Mouse (Mus musculus) heart, adult 2 months (tissue): ENCODE results near the gene Snw1. TPM values are rescaled to one million over a fixed set of nuclear protein-coding genes. Genes with fewer than 3 reads are reported as not detected.

Source experiments
- DNase-seq, 2 experiments: peaks; one replicate each; pipeline ENCODE4 v3.0.0; 2021
- H3K27ac ChIP-seq: fragments of 200-600 bp; 2 replicates; pipeline ENCODE4 v1.8.1; 2022
- H3K27me3 ChIP-seq: fragments of 200-500 bp; 2 replicates; pipeline ENCODE4 v1.6.1; 2012; ENCODE audit warnings: mild to moderate bottlenecking, low read length, inconsistent platforms, mixed read lengths; ENCODE audit not compliant: control insufficient read depth, insufficient read depth
- H3K36me3 ChIP-seq: fragments of 200-500 bp; 2 replicates; pipeline ENCODE4 v1.6.1; 2012; ENCODE audit warnings: low read length, inconsistent platforms; ENCODE audit not compliant: control insufficient read depth, insufficient read depth
- H3K4me1 ChIP-seq: fragments of 200-500 bp; 2 replicates; pipeline ENCODE4 v1.6.1; 2011; ENCODE audit warnings: low read length; ENCODE audit not compliant: control insufficient read depth, insufficient read depth
- H3K4me3 ChIP-seq: fragments of 200-600 bp; 2 replicates; pipeline ENCODE4 v1.8.1; 2022
- H3K79me2 ChIP-seq: fragments of 200-500 bp; replicated peaks from 2 replicates; pipeline ENCODE4 v1.6.1; 2012; ENCODE audit warnings: mild to moderate bottlenecking, inconsistent platforms, low read length, moderate library complexity, mixed read lengths; ENCODE audit not compliant: control insufficient read depth, insufficient read depth
- H3K9ac ChIP-seq: fragments of 200-500 bp; 2 replicates; pipeline ENCODE4 v1.6.1; 2012; ENCODE audit warnings: low read depth, mild to moderate bottlenecking, control low read depth, inconsistent platforms, low read length, mixed read lengths
- CTCF ChIP-seq: fragments of 200-600 bp; IDR thresholded peaks from 2 replicates; pipeline ENCODE4 v1.8.1; 2022; ENCODE audit warnings: antibody characterized with exemption, mild to moderate bottlenecking, moderate library complexity
- EP300 ChIP-seq: fragments of 200-500 bp; IDR thresholded peaks from 2 replicates; pipeline ENCODE4 v1.6.1; 2011; ENCODE audit warnings: low read depth, low read length, control low read depth; ENCODE audit not compliant: insufficient read depth
- POLR2A ChIP-seq: fragments of 200-500 bp; IDR thresholded peaks from 2 replicates; pipeline ENCODE4 v1.6.1; 2011; ENCODE audit warnings: mild to moderate bottlenecking, low read depth, low read length, control low read depth; ENCODE audit not compliant: insufficient read depth
- WGBS: fragments of 180-500 bp; shearing (Covaris S2); methylation state at CpG from one replicate; pipeline ENCODE4 v1.1.7; 2018; 5-methylcytosine and 5-hydroxymethylcytosine counted together
- intact Hi-C: fragments of 180-260 bp; cut with DNase I; formaldehyde crosslinking; loops from one replicate; pipeline ENCODE4 v1.15.1; 2025
- polyA plus RNA-seq: library from polyadenylated mRNA; depleted of rRNA; stranded (reverse); fragments of >200 nt; gene quantifications from 2 replicates; pipeline ENCODE4 v1.2.3, GENCODE M21; 2012
- total RNA-seq, 2 experiments: library from RNA; stranded (reverse); gene quantifications; 2 replicates each; pipeline ENCODE4 v1.2.3; 2021

Gene Snw1
- total and polyA plus RNA-seq, 3 experiments = 8.5 to 46.1 (median 42.3) TPM

- Histone ChIP-seq H3K27me3 (no peaks in the 10 kb centered on the region), H3K27ac (no peak overlapping the region), H3K79me2 (no peaks in the 10 kb centered on the region), H3K36me3 (peaks cover 2% of the 10 kb centered on the region; the same call in 1 of the 2 replicates), H3K9ac (no peak overlapping the region), H3K4me1 (no peaks in the 10 kb centered on the region), H3K4me3 (no peak overlapping the region)
- DNase-seq = no peak
- 93% methylated on average over 5 of the region's 5 CpGs for whole genome bisulfite sequencing
- intact Hi-C loops = no loop called here
- TF ChIP-seq CTCF (no peak), EP300 (no peak), POLR2A (no peak)
Measured at GRCm38 (mm10) chr12:87426354-87427031, 45.6 kb downstream of the Snw1 start.

DNA sequence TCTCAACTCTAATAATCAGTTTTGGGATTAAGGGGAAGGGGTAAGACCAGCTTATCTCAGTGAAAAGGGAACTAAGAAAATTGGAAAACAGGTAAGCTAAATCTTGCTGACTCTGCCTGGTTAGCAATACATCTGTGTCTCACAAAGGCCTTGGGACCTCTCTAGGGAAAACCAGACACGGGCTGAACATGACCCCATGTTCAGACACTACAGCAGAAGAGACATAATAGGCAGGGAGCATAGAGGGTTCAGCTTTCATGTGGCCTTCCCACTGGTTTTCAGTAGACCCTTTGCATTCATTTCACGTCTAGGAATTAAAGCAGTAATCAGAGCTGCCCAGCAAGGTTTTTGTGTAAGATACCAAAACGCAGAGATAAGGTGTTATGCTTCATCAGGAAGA lies 47.6 kb downstream of the Snw1 start:
- intact Hi-C loops = no loop called here
- H3K27me3 ChIP-seq = no peaks in the 10 kb centered on the region
- TF ChIP-seq EP300 (no peak), POLR2A (no peak), CTCF (no peak)
- H3K4me3 ChIP-seq = no peak overlapping the region
- no peak overlapping the region for H3K27ac ChIP-seq
- H3K36me3 ChIP-seq = peaks cover 2% of the 10 kb centered on the region; the same call in 1 of the 2 replicates
- H3K4me1 ChIP-seq = no peaks in the 10 kb centered on the region
- no peaks in the 10 kb centered on the region for H3K79me2 ChIP-seq
- no peak for DNase-seq
- WGBS = 49% methylated on average over 3 of the region's 3 CpGs
- no peak overlapping the region for H3K9ac ChIP-seq

DNA sequence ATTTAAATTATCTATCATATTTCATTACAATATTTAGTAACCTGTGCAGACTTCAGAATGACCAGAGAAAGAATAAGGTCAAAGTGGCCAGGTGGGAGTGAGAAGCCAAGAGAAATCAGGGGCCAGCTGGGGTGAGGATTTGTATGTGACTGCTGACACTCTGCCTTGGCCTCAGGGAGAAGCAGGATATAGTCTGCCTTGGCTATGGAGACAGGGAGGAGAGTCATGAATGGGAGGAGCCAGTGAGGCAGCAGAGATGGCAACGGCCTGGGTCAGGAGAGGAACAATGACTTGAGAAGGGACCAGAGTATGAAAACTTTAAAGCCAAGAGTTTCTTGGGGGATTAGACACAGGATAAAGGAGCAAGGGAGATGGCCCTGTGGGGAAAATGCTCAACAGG lies 48.4 kb downstream of the Snw1 start:
- H3K9ac ChIP-seq = no peak overlapping the region
- no peaks in the 10 kb centered on the region for H3K4me1 ChIP-seq
- no peaks in the 10 kb centered on the region for H3K27me3 ChIP-seq
- intact Hi-C loops = no loop called here
- H3K27ac ChIP-seq = no peak overlapping the region
- no peaks in the 10 kb centered on the region for H3K79me2 ChIP-seq
- no peak for DNase-seq
- 17% methylated on average over 1 of the region's 1 CpGs for WGBS
- peaks cover 2% of the 10 kb centered on the region; the same call in 1 of the 2 replicates for H3K36me3 ChIP-seq
- TF ChIP-seq POLR2A = no peak
- TF ChIP-seq CTCF = no peak
- no peak overlapping the region for H3K4me3 ChIP-seq

GRCm38 (mm10) chr12:87421708-87422507 lies 50.2 kb downstream of the Snw1 start:
- WGBS = 52% methylated on average over 5 of the region's 5 CpGs
- Histone ChIP-seq H3K4me3 (no peak overlapping the region), H3K27me3 (no peaks in the 10 kb centered on the region), H3K79me2 (no peaks in the 10 kb centered on the region), H3K27ac (no peak overlapping the region), H3K9ac (no peak overlapping the region), H3K36me3 (no peaks in the 10 kb centered on the region), H3K4me1 (no peaks in the 10 kb centered on the region)
- TF ChIP-seq POLR2A = no peak
- no peak for TF ChIP-seq EP300
- no peak for TF ChIP-seq CTCF
- no peak for DNase-seq
- intact Hi-C loops = no loop called here

DNA sequence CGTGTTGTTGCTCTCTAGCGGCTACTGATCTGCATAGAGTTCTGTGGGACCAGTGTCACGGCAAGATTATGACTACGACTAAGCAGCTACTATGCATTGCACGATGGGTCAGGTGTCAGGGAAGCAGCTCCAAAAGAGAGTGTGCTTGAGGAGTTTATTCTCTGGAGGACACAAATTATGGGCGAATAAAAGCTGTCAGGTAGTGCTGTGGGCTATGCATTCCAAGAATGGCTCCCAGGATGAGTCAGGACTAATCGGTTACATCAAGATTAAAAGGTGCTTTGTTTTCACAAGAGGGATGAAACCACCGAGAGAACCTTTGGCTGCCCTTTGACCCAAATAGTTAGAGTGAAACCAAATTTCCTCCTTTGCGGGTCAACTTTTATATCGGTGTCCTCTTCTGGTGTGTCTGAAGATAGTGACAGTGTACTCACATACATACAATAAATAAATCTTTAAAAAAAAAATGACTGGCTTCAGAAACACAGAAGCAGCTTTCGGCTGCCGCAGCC lies 52.0 kb downstream of the Snw1 start:
- Histone ChIP-seq H3K4me3 (no peak overlapping the region), H3K4me1 (peaks cover 1% of the 10 kb centered on the region; the same call in 1 of the 2 replicates), H3K27ac (no peak overlapping the region), H3K9ac (no peak overlapping the region), H3K79me2 (no peaks in the 10 kb centered on the region), H3K36me3 (no peaks in the 10 kb centered on the region), H3K27me3 (no peaks in the 10 kb centered on the region)
- intact Hi-C loops = no loop called here
- WGBS = 65% methylated on average over 12 of the region's 12 CpGs
- DNase-seq = no peak
- TF ChIP-seq POLR2A (no peak), CTCF (no peak), EP300 (no peak)

- intact Hi-C loops = no loop called here
- TF ChIP-seq CTCF = no peak
- no peaks in the 10 kb centered on the region for H3K36me3 ChIP-seq
- no peaks in the 10 kb centered on the region for H3K79me2 ChIP-seq
- no peak for DNase-seq
- H3K4me1 ChIP-seq = peaks cover 1% of the 10 kb centered on the region; the same call in 1 of the 2 replicates
- H3K27me3 ChIP-seq = no peaks in the 10 kb centered on the region
- H3K4me3 ChIP-seq = no peak overlapping the region
- H3K27ac ChIP-seq = no peak overlapping the region
- no peak overlapping the region for H3K9ac ChIP-seq
- 83% methylated on average over 5 of the region's 5 CpGs for WGBS
Measured at GRCm38 (mm10) chr12:87418921-87419320, 53.2 kb downstream of the Snw1 start.
